Mouse (Mus musculus) lung, postnatal 0 days (tissue): ENCODE data around the gene Adgre5. TPM values are rescaled to one million over a fixed set of nuclear protein-coding genes. Genes with fewer than 3 reads are reported as not detected.

Experiments
- ATAC-seq: fragments of 200-750 bp; cut with Nextera tagmentation; 2 replicates; pipeline ENCODE4 v1.8.0; 2017; ENCODE audit warnings: moderate library complexity
- DNase-seq: peaks from one replicate; pipeline ENCODE4 v3.0.0-alpha.2; 2016; ENCODE audit warnings: low spot score
- H3K27ac ChIP-seq: fragments of 300-500 bp; sonication (generic); 2 replicates; pipeline ENCODE4 v1.5.1; 2014; ENCODE audit warnings: antibody characterized with exemption, mild to moderate bottlenecking, low read length, mixed read lengths
- H3K27me3 ChIP-seq: fragments of 300-500 bp; sonication (generic); replicated peaks from 2 replicates; pipeline ENCODE4 v1.6.1; 2014; ENCODE audit warnings: low read length, mixed read lengths; ENCODE audit not compliant: insufficient read depth
- H3K36me3 ChIP-seq: fragments of 300-500 bp; sonication (generic); 2 replicates; pipeline ENCODE4 v1.6.1; 2014; ENCODE audit warnings: low read length, mixed read lengths; ENCODE audit not compliant: insufficient read depth
- H3K4me1 ChIP-seq: fragments of 300-500 bp; sonication (generic); 2 replicates; pipeline ENCODE4 v1.6.1; 2014; ENCODE audit warnings: antibody characterized with exemption, low read depth, low read length, mixed read lengths; ENCODE audit not compliant: insufficient read depth
- H3K4me2 ChIP-seq: fragments of 300-500 bp; sonication (generic); replicated peaks from 2 replicates; pipeline ENCODE4 v1.6.1; 2014; ENCODE audit warnings: low read depth, mild to moderate bottlenecking, low read length, moderate library complexity, mixed read lengths
- H3K4me3 ChIP-seq: fragments of 300-500 bp; sonication (generic); 2 replicates; pipeline ENCODE4 v1.5.1; 2014; ENCODE audit warnings: low read depth, low read length
- H3K9ac ChIP-seq: fragments of 300-500 bp; sonication (generic); replicated peaks from 2 replicates; pipeline ENCODE4 v1.6.1; 2014; ENCODE audit warnings: low read depth, mild to moderate bottlenecking
- H3K9me3 ChIP-seq: fragments of 300-500 bp; sonication (generic); 2 replicates; pipeline ENCODE4 v1.6.1; 2016; ENCODE audit warnings: low read length, mixed read lengths
- CTCF ChIP-seq: IDR thresholded peaks from 2 replicates; pipeline ENCODE4 v1.5.1; 2016; ENCODE audit warnings: antibody characterized with exemption, mild to moderate bottlenecking
- EP300 ChIP-seq: IDR thresholded peaks from 2 replicates; pipeline ENCODE4 v1.6.1; 2016; ENCODE audit warnings: antibody characterized with exemption, mild to moderate bottlenecking, control low read depth
- WGBS: fragments of 180-500 bp; shearing (Covaris S2); extraction: QIAGEN DNeasy Blood & Tissue Kit; methylation state at CpG from one replicate; pipeline ENCODE4 v1.1.7; 2014; 5-methylcytosine and 5-hydroxymethylcytosine counted together
- polyA plus RNA-seq: library from polyadenylated mRNA; unstranded; fragments of >200 nt; fragmentation: Nextera tagmentation; extraction: Ambion mirVana; gene quantifications from 2 replicates; pipeline ENCODE4 v1.2.1, GENCODE M21; 2015

Gene Adgre5
- polyA plus RNA-seq, 1 experiment from 2014 or later, result 145 TPM

DNA sequence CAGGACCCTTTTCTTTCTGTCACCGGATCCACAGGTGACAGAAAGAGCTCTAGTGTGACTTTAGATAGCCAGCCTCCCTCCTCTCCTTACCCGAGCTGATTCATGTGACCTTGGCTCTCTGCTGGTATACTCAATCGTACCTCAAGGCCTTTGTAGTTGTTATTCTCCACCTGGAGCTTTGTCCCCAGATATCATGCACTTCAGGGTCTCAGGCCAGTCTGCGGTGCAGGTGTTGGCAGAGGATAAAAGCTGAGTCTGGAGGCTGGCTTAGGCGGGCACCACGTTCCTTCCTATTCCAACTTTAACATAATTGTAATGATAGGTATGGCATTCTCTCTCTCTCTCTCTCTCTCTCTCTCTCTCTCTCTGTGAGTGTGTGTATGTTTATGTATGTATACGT lies 28.6 kb upstream of the Adgre5 start:
- Histone ChIP-seq H3K9ac (no peak overlapping the region), H3K4me1 (peaks cover 9% of the 10 kb centered on the region; the same call in 1 of the 2 replicates), H3K27me3 (no peaks in the 10 kb centered on the region), H3K27ac (peak overlapping the region; percentile 47; the same call in 1 of the 2 replicates), H3K9me3 (no peaks in the 10 kb centered on the region), H3K36me3 (no peaks in the 10 kb centered on the region), H3K4me3 (no peak overlapping the region), H3K4me2 (no peak overlapping the region)
- DNase-seq (no peak), ATAC-seq (no peak)
- 50% methylated on average over 7 of the region's 7 CpGs for WGBS
- TF ChIP-seq CTCF (no peak), EP300 (no peak)

DNA sequence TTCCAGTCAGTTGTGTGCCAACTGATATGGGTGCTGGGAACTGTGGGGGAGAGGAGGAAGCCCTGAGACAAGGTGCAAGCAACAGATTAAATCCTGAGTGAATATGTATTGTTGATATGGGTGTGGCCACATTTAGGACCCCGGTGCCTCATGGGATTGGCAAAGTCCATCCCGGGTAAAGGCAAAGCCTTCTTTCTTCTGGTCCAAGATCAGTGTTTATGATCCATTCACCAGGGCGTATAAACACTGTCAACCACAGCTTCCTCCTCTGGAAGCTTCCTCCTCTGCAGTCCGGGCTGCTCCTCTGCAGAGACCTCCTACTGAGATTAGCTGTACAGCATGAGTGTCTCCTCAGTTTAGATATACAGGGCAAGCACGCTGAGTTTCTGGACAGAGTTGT lies 27.4 kb upstream of the Adgre5 start:
- WGBS, result 22% methylated on average over 5 of the region's 5 CpGs
- DNase-seq (peak; percentile 76), ATAC-seq (peak; percentile 87)
- Histone ChIP-seq H3K36me3 (no peaks in the 10 kb centered on the region), H3K9me3 (no peaks in the 10 kb centered on the region), H3K9ac (no peak overlapping the region), H3K4me1 (peaks cover 9% of the 10 kb centered on the region; the same call in 1 of the 2 replicates), H3K4me2 (no peak overlapping the region), H3K27ac (no peak overlapping the region), H3K4me3 (no peak overlapping the region), H3K27me3 (no peaks in the 10 kb centered on the region)
- TF ChIP-seq EP300 (peak; percentile 93), CTCF (no peak)

DNA sequence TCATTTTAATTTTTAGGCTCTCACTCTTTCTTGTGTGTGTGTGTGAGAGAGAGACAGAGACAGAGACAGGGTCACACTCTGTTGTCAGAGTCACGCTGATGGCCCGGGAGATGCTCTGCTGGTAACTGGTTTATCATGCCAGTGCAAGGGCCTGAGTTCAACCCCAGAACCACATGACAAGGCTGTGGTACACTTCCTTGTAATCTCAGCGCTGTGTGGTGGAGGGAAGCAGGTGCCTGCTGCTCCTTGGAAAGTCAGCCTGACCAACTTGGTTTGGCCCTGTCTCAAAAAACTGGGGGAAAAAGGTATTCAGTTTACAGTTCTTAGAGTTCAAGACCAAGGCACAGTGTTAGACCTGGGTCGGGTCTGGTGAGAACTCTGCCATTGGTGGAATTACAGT lies 26.3 kb upstream of the Adgre5 start:
- 77% methylated on average over 4 of the region's 4 CpGs for WGBS
- no peak overlapping the region for H3K9ac ChIP-seq
- H3K4me3 ChIP-seq, result no peak overlapping the region
- H3K9me3 ChIP-seq, result no peaks in the 10 kb centered on the region
- no peak for ATAC-seq
- no peaks in the 10 kb centered on the region for H3K27me3 ChIP-seq
- peaks cover 1% of the 10 kb centered on the region; the same call in 1 of the 2 replicates for H3K4me1 ChIP-seq
- H3K36me3 ChIP-seq, result no peaks in the 10 kb centered on the region
- no peak overlapping the region for H3K27ac ChIP-seq
- TF ChIP-seq EP300 (no peak), CTCF (no peak)
- DNase-seq, result no peak
- H3K4me2 ChIP-seq, result no peak overlapping the region

DNA sequence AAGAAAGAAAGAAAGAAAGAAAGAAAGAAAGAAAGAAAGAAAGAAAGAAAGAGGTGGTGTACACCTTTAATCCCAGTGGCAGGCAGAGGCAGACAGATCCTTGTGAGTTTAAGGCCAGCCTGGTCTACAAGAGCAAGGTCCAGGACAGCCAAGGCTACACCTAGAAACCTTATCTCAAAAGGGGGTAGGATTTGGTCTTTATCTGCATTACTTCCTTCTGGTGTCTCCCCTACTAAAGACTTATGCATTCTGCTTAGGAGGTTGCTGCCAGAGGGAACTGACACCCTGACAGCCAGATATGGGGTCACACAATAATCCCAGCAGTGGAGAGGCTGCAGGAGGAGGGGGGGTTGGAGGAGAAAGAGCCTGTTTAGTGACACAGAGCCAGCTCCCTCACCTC lies 24.5 kb upstream of the Adgre5 start:
- H3K9ac ChIP-seq, result no peak overlapping the region
- ATAC-seq (no peak), DNase-seq (no peak)
- H3K27ac ChIP-seq, result no peak overlapping the region
- no peaks in the 10 kb centered on the region for H3K27me3 ChIP-seq
- no peak overlapping the region for H3K4me3 ChIP-seq
- no peaks in the 10 kb centered on the region for H3K4me1 ChIP-seq
- no peaks in the 10 kb centered on the region for H3K36me3 ChIP-seq
- no peaks in the 10 kb centered on the region for H3K9me3 ChIP-seq
- no peak for TF ChIP-seq CTCF
- TF ChIP-seq EP300, result no peak
- H3K4me2 ChIP-seq, result no peak overlapping the region

DNA sequence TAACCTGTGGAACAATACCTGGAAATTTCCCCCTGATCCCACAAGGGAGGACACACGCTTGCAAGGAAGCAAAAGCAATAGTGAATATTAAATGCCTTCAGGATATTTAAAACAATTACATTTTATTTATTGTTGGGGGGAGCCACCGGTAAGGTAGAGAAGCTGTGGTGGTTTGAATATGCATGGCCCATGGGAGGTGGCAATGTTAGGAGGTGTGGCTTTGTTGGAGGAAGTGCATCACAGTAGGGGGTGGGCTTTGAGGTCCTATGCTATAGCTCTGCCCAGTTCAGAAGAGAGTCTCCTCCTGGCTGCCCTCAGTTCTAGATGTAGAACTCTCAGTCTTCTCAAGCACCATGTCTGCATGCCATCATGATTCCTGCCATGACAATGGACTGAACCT lies 23.6 kb upstream of the Adgre5 start:
- H3K4me1 ChIP-seq, result no peaks in the 10 kb centered on the region
- no peak overlapping the region for H3K4me3 ChIP-seq
- TF ChIP-seq CTCF, result no peak
- TF ChIP-seq EP300, result no peak
- 80% methylated on average over 2 of the region's 2 CpGs for WGBS
- no peak overlapping the region for H3K4me2 ChIP-seq
- no peaks in the 10 kb centered on the region for H3K9me3 ChIP-seq
- DNase-seq (no peak), ATAC-seq (no peak)
- H3K36me3 ChIP-seq, result no peaks in the 10 kb centered on the region
- H3K27ac ChIP-seq, result no peak overlapping the region
- H3K9ac ChIP-seq, result no peak overlapping the region
- H3K27me3 ChIP-seq, result no peaks in the 10 kb centered on the region

DNA sequence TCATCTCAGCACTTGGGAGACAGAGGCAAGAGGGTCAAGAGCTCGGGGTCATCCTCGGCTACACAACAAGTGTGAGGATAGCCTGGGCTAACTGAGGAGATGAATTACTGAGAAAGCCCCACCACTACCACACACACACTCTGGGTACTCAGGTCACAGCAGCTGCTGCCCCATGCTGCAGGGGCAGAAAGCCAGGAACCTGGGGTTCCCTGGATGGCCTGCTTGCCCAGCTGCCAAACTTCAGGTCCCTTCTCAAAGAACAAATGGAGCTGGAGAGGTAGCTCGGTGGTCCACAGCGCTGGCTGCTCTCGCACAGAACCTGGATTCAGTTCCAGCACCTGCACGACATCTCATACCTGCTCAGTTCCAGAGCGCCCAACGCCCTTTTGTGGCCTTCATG lies 23.0 kb upstream of the Adgre5 start:
- no peak for DNase-seq
- no peak overlapping the region for H3K9ac ChIP-seq
- no peak overlapping the region for H3K4me2 ChIP-seq
- H3K36me3 ChIP-seq, result no peaks in the 10 kb centered on the region
- no peaks in the 10 kb centered on the region for H3K9me3 ChIP-seq
- no peaks in the 10 kb centered on the region for H3K27me3 ChIP-seq
- TF ChIP-seq EP300, result no peak
- no peak for TF ChIP-seq CTCF
- ATAC-seq, result no peak
- H3K27ac ChIP-seq, result no peak overlapping the region
- H3K4me1 ChIP-seq, result no peaks in the 10 kb centered on the region
- WGBS, result 93% methylated on average over 8 of the region's 8 CpGs
- no peak overlapping the region for H3K4me3 ChIP-seq

DNA sequence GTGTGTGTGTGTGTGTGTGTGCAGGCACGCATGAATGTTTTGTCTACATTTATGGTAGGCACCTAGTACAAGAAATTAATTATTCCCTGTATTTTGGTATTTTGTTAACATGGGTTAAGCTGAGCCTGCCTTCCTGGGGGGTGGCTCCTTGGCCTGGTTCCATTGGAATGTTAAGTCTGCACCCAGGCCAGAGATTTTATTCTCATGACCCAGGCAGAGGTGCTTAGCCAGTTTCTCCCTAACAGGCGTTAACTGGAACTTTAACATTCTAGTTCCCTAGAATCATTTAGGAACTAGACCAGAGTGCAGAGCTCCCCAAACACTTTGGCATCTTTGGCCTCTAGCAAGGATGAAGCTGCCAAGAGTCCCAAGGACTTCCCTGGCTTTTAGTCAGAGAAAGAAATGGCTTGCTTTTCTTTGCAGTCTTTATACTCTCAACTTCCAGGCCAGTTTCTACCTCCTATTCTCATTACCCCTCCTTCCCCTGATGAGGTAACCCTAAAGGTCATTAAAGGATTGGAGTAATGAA lies 18.2 kb upstream of the Adgre5 start:
- no peaks in the 10 kb centered on the region for H3K4me1 ChIP-seq
- whole genome bisulfite sequencing, result 53% methylated on average over 2 of the region's 2 CpGs
- no peak for TF ChIP-seq CTCF
- no peak for TF ChIP-seq EP300
- no peak overlapping the region for H3K4me3 ChIP-seq
- ATAC-seq (no peak), DNase-seq (no peak)
- H3K9ac ChIP-seq, result no peak overlapping the region
- H3K4me2 ChIP-seq, result no peak overlapping the region
- H3K27me3 ChIP-seq, result no peaks in the 10 kb centered on the region
- no peak overlapping the region for H3K27ac ChIP-seq
- H3K9me3 ChIP-seq, result no peaks in the 10 kb centered on the region
- no peaks in the 10 kb centered on the region for H3K36me3 ChIP-seq
